Mouse (Mus musculus) heart, adult 2 months (tissue): ENCODE data around the gene Rnasek. TPM values are rescaled to one million over a fixed set of nuclear protein-coding genes. Genes with fewer than 3 reads are reported as not detected.
A peak's percentile ranks its signal among the peaks of the same experiment; 100 is the strongest.

Experiments used
- DNase-seq, 2 experiments: peaks; one replicate each; pipeline ENCODE4 v3.0.0; 2021
- H3K27ac ChIP-seq: fragments of 200-600 bp; 2 replicates; pipeline ENCODE4 v1.8.1; 2022
- H3K27me3 ChIP-seq: fragments of 200-500 bp; 2 replicates; pipeline ENCODE4 v1.6.1; 2012; ENCODE audit warnings: mild to moderate bottlenecking, low read length, inconsistent platforms, mixed read lengths; ENCODE audit not compliant: control insufficient read depth, insufficient read depth
- H3K36me3 ChIP-seq: fragments of 200-500 bp; 2 replicates; pipeline ENCODE4 v1.6.1; 2012; ENCODE audit warnings: low read length, inconsistent platforms; ENCODE audit not compliant: control insufficient read depth, insufficient read depth
- H3K4me1 ChIP-seq: fragments of 200-500 bp; 2 replicates; pipeline ENCODE4 v1.6.1; 2011; ENCODE audit warnings: low read length; ENCODE audit not compliant: control insufficient read depth, insufficient read depth
- H3K4me3 ChIP-seq: fragments of 200-600 bp; 2 replicates; pipeline ENCODE4 v1.8.1; 2022
- H3K79me2 ChIP-seq: fragments of 200-500 bp; replicated peaks from 2 replicates; pipeline ENCODE4 v1.6.1; 2012; ENCODE audit warnings: mild to moderate bottlenecking, inconsistent platforms, low read length, moderate library complexity, mixed read lengths; ENCODE audit not compliant: control insufficient read depth, insufficient read depth
- H3K9ac ChIP-seq: fragments of 200-500 bp; 2 replicates; pipeline ENCODE4 v1.6.1; 2012; ENCODE audit warnings: low read depth, mild to moderate bottlenecking, control low read depth, inconsistent platforms, low read length, mixed read lengths
- CTCF ChIP-seq: fragments of 200-600 bp; IDR thresholded peaks from 2 replicates; pipeline ENCODE4 v1.8.1; 2022; ENCODE audit warnings: antibody characterized with exemption, mild to moderate bottlenecking, moderate library complexity
- EP300 ChIP-seq: fragments of 200-500 bp; IDR thresholded peaks from 2 replicates; pipeline ENCODE4 v1.6.1; 2011; ENCODE audit warnings: low read depth, low read length, control low read depth; ENCODE audit not compliant: insufficient read depth
- POLR2A ChIP-seq: fragments of 200-500 bp; IDR thresholded peaks from 2 replicates; pipeline ENCODE4 v1.6.1; 2011; ENCODE audit warnings: mild to moderate bottlenecking, low read depth, low read length, control low read depth; ENCODE audit not compliant: insufficient read depth
- WGBS: fragments of 180-500 bp; shearing (Covaris S2); methylation state at CpG from one replicate; pipeline ENCODE4 v1.1.7; 2018; 5-methylcytosine and 5-hydroxymethylcytosine counted together
- intact Hi-C: fragments of 180-260 bp; cut with DNase I; formaldehyde crosslinking; loops from one replicate; pipeline ENCODE4 v1.15.1; 2025
- polyA plus RNA-seq: library from polyadenylated mRNA; depleted of rRNA; stranded (reverse); fragments of >200 nt; gene quantifications from 2 replicates; pipeline ENCODE4 v1.2.3, GENCODE M21; 2012
- total RNA-seq, 2 experiments: library from RNA; stranded (reverse); gene quantifications; 2 replicates each; pipeline ENCODE4 v1.2.3; 2021

Rnasek gene
- total and polyA plus RNA-seq, 3 experiments = 95.4 to 166 (median 103) TPM

DNA sequence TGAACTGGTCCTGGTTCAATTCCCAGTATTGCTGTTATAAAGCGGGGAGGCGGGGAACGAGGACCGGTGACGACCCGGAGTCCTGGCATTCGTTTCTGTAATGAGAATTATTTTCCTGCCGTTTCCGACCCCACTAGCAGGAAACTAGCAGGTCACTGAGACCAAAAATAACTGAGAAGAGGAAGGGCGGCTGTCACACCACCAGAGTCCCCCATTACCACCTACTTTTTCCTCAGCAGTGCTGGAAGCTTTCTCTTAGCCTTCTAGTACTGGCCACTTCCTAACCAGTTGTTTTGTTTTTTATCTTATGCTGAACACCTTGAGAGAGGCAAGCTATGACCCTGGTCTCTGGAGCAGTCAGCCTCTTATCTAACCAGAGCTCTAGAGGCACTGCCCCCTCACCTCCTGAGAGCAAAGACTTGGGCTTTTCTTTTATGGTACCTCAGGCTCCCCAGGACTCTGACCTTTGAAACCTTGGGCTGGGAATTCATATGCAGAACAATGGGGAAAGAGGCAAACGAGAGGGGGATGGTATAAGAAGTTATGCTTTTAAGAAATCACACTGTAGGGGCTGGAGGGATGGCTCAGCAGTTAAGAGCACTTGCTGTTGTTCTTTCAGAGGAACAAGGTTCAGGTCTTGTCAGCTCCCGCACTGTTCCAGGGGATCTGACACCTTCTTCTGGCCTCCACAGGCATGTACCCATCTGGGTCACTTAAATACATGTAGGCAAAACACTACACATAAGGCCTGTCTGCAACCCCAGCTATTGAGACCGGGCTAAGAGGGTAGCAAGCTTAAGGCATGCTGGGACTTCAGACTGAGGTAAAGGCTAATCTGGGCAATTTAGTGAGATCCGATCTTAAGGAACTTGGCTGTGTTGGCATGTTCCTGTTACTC lies 17.8 kb downstream of the Rnasek start:
- intact Hi-C loops = loop anchor here (1.0 kb wide), 1 partner anchor 8 kb away; no protein-coding TSS in a partner anchor
- Histone ChIP-seq H3K79me2 (no peaks in the 10 kb centered on the region), H3K36me3 (peaks cover 3% of the 10 kb centered on the region), H3K27ac (peak overlapping the region; percentile 86), H3K27me3 (no peaks in the 10 kb centered on the region), H3K9ac (peak overlapping the region; percentile 76), H3K4me1 (peaks cover 9% of the 10 kb centered on the region), H3K4me3 (peak overlapping the region; percentile 70)
- peak; percentile 58 to 65 for DNase-seq
- TF ChIP-seq CTCF (0 out of 2 replicates have a peak, but pooled peaks have one; percentile 20), EP300 (peak; percentile 85; the same call in 1 of the 2 replicates), POLR2A (peak; percentile 59; the same call in 1 of the 2 replicates)
- WGBS = 14% methylated on average over 14 of the region's 14 CpGs

DNA sequence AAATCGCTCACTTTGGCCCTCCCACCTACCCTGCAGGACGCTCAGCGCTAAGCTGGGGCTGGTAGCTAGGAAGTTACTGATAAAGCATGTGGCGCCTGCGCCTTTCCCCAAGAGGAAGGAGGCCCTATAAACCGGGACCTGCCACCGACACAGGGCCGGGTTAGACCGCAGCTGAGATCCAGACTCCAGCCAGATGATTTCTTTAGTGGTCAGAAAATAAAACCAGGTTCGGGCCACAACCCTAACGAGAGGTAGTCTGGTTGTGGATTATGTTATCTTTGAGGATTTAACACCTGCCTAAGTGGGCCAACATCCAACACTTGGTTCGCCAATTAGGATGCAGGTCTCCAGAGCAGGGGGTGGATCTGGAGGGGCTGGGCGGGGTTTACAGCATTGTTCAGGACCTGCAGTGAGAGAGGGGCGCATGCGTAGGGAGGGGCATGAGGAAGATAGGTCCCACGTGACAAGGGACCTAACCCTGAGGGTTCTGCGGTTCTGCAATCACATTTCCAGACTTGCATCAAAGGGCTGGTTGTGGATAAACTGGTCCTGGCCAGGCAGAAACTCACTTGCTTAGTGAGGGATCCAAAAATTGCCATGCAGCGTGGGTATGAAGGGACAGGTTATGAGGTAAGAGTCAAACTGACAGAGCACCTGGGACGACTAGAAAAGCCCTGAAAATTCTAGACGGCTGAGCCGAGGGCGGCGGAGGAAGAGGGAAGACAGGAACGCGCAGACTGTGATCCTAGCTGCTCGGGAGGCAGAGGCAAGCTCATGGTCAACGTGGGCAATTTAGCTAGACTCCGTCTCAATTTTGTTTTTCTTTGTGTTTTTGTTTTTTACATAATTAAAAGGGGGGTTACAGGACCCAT lies 18.7 kb downstream of the Rnasek start, which contains the start of gene Slc16a13:
Gene Slc16a13, minus strand, starts transcription at position 334 of the 872 bp plus-strand sequence.
- Histone ChIP-seq H3K27ac (peak within 1 kb of the TSS; percentile 86), H3K4me1 (peaks cover 5% of the 10 kb centered on the region), H3K79me2 (no peaks in the 10 kb centered on the region), H3K36me3 (peaks cover 3% of the 10 kb centered on the region), H3K27me3 (no peaks in the 10 kb centered on the region), H3K9ac (peak within 1 kb of the TSS; percentile 76), H3K4me3 (peak within 1 kb of the TSS; percentile 70)
- TF ChIP-seq EP300 (peak; percentile 93), POLR2A (peak; percentile 100), CTCF (no peak)
- DNase-seq = peak; percentile 88 to 95
- intact Hi-C loops = loop anchor here (1.0 kb wide), 1 partner anchor 9 kb away; no protein-coding TSS in a partner anchor
- WGBS = under 1% methylated on average over 28 of the region's 28 CpGs

DNA sequence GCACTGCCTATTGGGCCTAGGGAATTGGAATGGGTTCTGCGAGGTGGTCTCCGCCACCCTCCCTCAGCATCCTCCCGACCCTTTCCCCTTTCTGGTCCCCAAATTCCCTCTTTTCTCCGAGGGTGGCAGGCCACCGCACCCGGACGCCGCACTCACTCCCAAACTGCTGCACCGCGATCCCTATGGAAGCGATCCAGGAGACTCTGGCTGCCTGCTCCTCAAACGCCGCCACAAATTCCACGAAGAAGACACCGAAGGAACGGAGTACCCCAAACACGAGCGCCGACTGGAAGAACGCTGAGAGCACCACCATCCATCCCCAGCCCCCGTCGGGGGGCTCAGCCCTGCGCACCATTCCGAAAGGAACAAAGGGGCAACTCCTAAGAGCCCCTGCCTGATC lies 19.3 kb downstream of the Rnasek start:
- peaks cover 3% of the 10 kb centered on the region for H3K36me3 ChIP-seq
- peak overlapping the region; percentile 70 for H3K4me3 ChIP-seq
- H3K9ac ChIP-seq = peak overlapping the region; percentile 57
- H3K79me2 ChIP-seq = no peaks in the 10 kb centered on the region
- intact Hi-C loops = no loop called here
- TF ChIP-seq CTCF = no peak
- TF ChIP-seq EP300 = no peak
- TF ChIP-seq POLR2A = no peak
- H3K27ac ChIP-seq = peak overlapping the region; percentile 86
- DNase-seq = no peak
- no peaks in the 10 kb centered on the region for H3K27me3 ChIP-seq
- H3K4me1 ChIP-seq = peaks cover 5% of the 10 kb centered on the region
- 4% methylated on average over 24 of the region's 24 CpGs for WGBS

DNA sequence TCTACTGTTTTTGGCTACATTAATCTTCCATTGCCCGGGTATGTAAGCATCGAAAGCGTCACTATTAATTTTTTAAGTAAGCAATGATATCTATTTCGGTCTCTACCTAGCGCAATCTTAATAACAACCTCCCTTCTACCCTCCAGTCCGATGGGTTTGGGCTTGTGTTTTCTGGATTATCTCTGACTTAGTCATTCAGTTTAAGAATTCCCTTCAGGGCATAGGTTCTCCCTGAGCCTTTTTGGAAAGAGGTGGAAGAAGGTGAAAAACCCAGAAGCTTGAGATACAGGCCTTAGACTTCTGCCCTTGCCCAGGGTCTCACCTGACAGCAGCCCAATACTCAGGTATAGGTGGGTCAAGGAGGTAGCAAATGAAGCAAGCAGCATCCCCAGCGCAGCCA lies 19.8 kb downstream of the Rnasek start:
- TF ChIP-seq EP300 (no peak), CTCF (no peak), POLR2A (no peak)
- intact Hi-C loops = no loop called here
- Histone ChIP-seq H3K9ac (peak overlapping the region; percentile 57), H3K36me3 (peaks cover 3% of the 10 kb centered on the region), H3K27me3 (no peaks in the 10 kb centered on the region), H3K4me1 (peaks cover 5% of the 10 kb centered on the region), H3K4me3 (peak overlapping the region; percentile 70), H3K79me2 (no peaks in the 10 kb centered on the region), H3K27ac (peak overlapping the region; percentile 86)
- no peak for DNase-seq
- 82% methylated on average over 7 of the region's 7 CpGs for WGBS

DNA sequence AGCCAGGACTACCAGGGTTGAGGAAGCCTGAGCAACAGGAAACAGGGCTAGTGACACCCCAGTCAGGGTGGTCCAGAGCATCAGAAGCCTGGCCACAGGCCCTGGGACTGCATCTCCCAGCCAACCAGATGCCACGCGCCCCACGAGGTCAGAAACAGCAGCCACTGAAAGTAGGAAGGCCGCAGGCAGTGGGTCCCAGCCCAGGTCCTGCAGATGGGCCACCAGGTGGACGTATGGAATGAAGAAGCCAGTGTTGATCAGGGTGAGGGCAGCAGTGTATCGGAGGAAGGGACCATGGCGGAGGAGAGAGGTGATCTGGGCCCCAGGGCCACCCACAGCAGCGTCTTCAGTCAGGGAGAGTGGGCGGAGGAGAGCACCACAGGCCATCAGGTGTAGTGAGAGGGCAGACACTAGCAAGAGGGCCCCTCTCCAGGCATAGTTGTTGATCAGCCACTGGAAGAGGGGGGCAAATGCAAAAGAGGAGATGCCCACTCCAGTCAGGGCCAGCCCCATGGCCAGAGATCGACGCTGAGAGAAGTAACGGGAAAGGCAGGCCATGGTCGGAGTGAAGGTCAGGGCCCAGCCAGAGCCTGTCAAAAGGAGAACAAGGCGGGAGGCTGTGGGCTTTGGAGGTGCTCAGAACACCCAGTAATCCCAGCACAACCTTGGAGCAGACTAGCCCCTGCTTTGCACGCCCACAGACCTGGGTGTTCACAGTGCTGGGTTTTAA lies 20.7 kb downstream of the Rnasek start:
- H3K4me3 ChIP-seq = no peak overlapping the region
- H3K36me3 ChIP-seq = no peaks in the 10 kb centered on the region
- DNase-seq = no peak
- no peaks in the 10 kb centered on the region for H3K79me2 ChIP-seq
- H3K4me1 ChIP-seq = peaks cover 5% of the 10 kb centered on the region
- H3K9ac ChIP-seq = no peak overlapping the region
- peaks cover 2% of the 10 kb centered on the region; the same call in 1 of the 2 replicates for H3K27me3 ChIP-seq
- WGBS = 92% methylated on average over 15 of the region's 15 CpGs
- no peak overlapping the region for H3K27ac ChIP-seq
- intact Hi-C loops = no loop called here
- TF ChIP-seq CTCF (no peak), POLR2A (no peak), EP300 (no peak)
